Mouse (Mus musculus): Measurements from ENCODE around the gene Gm5580. TPM values are rescaled to one million over a fixed set of nuclear protein-coding genes. Genes with fewer than 3 reads are reported as not detected.
"Not testable (repeated sequence)": the region's sequence is repeated elsewhere in the genome, so short reads cannot be mapped to it uniquely, and the experiment has no call there.

The Gm5580 gene
- polyA plus RNA-seq (2015; fragmentation: Nextera tagmentation; extraction: Ambion mirVana) = 0.51 and 0.61 TPM in 2 replicates

DNA sequence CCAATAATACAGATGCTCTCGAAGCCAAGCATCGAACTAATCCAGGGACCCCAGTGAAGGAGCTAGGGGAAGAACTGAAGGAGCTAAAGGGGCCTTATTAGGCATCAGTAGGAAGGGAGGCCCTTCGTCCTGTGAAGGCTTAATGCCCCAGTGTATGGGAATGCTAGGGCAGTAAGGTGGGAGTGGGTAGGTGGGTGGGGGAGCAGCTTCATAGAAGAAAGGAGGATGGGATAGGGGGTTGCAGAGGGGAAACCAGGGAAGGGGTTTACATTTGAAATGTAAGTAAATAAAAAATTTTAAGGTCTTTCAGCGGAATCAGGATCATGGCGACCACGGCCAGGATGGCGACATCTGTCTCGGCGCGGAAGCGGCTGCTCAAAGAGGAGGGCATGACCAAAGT, at the start of gene Gm5580:
Gene Gm5580, plus strand, starts transcription at position 301 of the 400 bp plus-strand sequence.
- H3K4me1 ChIP-seq; ATAC-seq (ENCODE audit: extremely low read depth, insufficient number of reproducible peaks, low FRiP score, low TSS enrichment); H3K9me3 ChIP-seq; H3K36me3 ChIP-seq; H3K4me2 ChIP-seq; H3K27me3 ChIP-seq (replicated peaks); H3K4me3 ChIP-seq; H3K9ac ChIP-seq; H3K27ac ChIP-seq (replicated peaks): not testable (repeated sequence)
- 86% methylated on average over 11 of the region's 11 CpGs for WGBS

DNA sequence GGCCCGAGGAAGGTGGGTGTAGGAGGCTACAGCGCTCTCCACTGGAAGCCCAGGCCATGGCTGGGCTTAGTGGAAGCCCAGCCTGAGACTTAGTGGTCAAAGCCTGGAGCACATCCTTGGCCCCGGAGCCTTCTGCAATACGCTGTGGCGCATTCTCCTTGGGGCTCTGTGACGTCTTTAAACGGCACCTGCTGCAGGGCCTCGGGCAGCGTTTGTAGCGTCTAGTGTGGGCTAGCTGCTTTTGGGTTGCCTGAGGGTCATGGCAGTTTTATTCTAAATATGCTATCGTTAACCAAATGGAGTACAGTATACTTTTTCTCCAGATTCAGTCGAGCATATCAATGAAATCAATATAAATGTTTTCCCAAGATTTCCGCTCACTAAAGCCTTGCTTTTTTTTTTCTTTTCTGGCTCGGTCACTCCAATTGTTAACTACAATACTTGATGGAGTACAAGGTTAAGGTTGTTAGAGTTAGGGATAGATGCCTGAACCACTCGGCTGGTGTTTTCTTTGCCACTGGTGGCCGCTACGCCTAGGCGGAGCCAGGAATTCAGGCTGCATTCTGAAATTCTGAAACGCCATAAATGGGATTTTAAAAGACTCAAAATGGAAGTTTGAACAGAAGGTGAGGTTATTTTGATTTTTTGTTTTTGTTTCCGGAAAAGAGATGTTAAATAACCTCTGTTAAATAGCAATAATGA, 44.5 kb upstream of the Gm5580 start, which contains the start of gene Olfr212:
Gene Olfr212, plus strand, starts transcription at position 215 of the 702 bp plus-strand sequence.
- not testable (repeated sequence) for H3K36me3 ChIP-seq; H3K27ac ChIP-seq (replicated peaks); H3K27me3 ChIP-seq (replicated peaks); H3K4me2 ChIP-seq; ATAC-seq (ENCODE audit: extremely low read depth, insufficient number of reproducible peaks, low FRiP score, low TSS enrichment); H3K4me3 ChIP-seq; H3K4me1 ChIP-seq; H3K9ac ChIP-seq
- WGBS = 85% methylated on average over 20 of the region's 20 CpGs
- peaks cover 23% of the 10 kb centered on the region for H3K9me3 ChIP-seq

DNA sequence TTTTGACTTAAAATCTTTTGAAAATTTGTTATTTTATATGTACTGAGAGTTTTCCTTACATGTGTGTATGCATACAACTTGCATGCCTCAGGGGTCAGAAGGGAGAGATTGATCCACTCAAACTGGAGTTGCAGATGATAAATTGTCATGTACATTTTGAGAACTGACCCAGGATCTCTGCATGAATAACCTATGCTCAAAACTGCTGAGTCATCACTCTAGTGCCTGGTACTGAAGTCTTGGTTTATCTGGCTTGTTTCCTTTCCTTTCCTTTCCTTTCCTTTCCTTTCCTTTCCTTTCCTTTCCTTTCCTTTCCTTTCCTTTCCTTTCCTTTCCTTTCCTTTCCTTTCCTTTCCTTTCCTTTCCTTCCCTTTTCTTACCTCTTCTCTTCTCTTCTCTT, 36.1 kb upstream of the Gm5580 start:
- no peak overlapping the region for H3K4me2 ChIP-seq
- H3K36me3 ChIP-seq = no peaks in the 10 kb centered on the region
- H3K9me3 ChIP-seq = no peaks in the 10 kb centered on the region
- H3K27ac ChIP-seq (replicated peaks) = no peak overlapping the region
- no peak overlapping the region for H3K9ac ChIP-seq
- H3K27me3 ChIP-seq (replicated peaks) = no peaks in the 10 kb centered on the region
- H3K4me3 ChIP-seq = no peak overlapping the region
- H3K4me1 ChIP-seq = no peaks in the 10 kb centered on the region
- ATAC-seq (ENCODE audit: extremely low read depth, insufficient number of reproducible peaks, low FRiP score, low TSS enrichment) = no peak

DNA sequence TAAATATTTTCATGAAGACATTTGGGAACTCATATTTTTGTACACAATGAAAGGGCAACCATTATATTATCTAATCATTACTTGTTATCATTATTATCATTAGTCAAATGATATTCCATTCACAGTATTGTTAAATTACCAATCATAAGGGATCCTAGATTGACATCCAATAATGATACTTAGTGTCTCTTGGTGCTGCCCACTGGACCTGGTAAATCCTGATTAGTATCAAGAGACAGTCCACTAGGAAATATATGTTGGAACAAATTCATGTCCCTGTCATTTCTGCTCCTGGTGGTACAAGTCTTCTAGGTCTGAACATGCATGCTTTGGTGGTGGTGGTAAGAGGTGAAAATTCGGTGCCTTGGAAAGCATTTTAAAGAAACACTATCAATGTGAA, 12.8 kb upstream of the Gm5580 start, which contains the start of gene Olfr213:
Gene Olfr213, plus strand, starts transcription at position 301 of the 400 bp plus-strand sequence.
- no peak within 1 kb of the TSS for H3K9ac ChIP-seq
- no peak within 1 kb of the TSS for H3K4me3 ChIP-seq
- H3K36me3 ChIP-seq = no peaks in the 10 kb centered on the region
- H3K9me3 ChIP-seq = no peaks in the 10 kb centered on the region
- H3K4me2 ChIP-seq = no peak within 1 kb of the TSS
- 79% methylated on average over 1 of the region's 1 CpGs for WGBS
- no peak for ATAC-seq (ENCODE audit: extremely low read depth, insufficient number of reproducible peaks, low FRiP score, low TSS enrichment)
- no peaks in the 10 kb centered on the region; the same call in 1 of the 2 replicates for H3K27me3 ChIP-seq (replicated peaks)
- H3K27ac ChIP-seq (replicated peaks) = no peak within 1 kb of the TSS
- no peaks in the 10 kb centered on the region for H3K4me1 ChIP-seq

DNA sequence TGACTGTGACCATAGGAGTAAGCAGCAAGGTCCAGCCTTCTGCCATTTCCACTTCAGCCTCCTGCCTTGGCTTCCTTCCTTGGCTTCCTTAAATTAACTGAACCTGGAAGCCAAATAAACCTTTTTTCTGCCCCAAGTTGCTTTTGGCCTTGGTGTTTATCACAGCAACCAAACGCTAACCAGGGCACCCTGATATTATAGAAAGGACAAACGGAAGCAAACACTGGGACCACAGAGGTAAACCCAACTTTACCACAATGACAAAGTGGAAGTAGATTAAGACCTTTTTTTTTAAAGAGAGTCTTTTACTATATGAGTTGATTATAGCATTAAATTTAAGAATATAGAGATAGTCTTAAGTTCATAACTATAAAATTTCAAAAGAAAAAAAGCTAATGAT, 8.4 kb upstream of the Gm5580 start:
- Histone ChIP-seq H3K9me3 (no peaks in the 10 kb centered on the region), H3K27ac (replicated peaks) (no peak overlapping the region), H3K9ac (no peak overlapping the region), H3K4me2 (no peak overlapping the region), H3K27me3 (replicated peaks) (no peaks in the 10 kb centered on the region; the same call in 1 of the 2 replicates), H3K36me3 (no peaks in the 10 kb centered on the region), H3K4me3 (no peak overlapping the region), H3K4me1 (no peaks in the 10 kb centered on the region)
- no peak for ATAC-seq (ENCODE audit: extremely low read depth, insufficient number of reproducible peaks, low FRiP score, low TSS enrichment)
- WGBS = 80% methylated on average over 2 of the region's 2 CpGs

DNA sequence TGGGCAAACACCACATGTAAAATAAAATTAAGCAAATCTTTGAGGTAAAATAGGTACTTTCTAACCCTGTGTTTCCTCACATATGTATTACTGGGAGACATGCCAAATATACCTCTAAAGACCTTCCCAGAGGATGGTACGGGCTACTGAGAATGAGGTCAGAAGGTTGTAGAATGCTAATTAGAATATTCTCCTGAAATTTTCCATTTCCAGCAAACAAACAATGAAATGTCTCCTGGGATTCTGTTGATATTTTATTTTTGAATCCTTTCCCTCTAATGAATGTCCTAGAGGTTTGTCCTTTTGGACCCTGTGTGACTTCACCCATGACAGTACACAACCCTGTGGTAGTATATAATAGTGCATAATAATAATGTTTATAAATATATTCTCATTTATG, 3.0 kb downstream of the Gm5580 start, which contains the start of gene Olfr214:
Gene Olfr214, plus strand, starts transcription at position 301 of the 400 bp plus-strand sequence.
- WGBS = 74% methylated on average over 1 of the region's 1 CpGs
- no peaks in the 10 kb centered on the region; the same call in 1 of the 2 replicates for H3K27me3 ChIP-seq (replicated peaks)
- no peaks in the 10 kb centered on the region for H3K4me1 ChIP-seq
- H3K36me3 ChIP-seq = no peaks in the 10 kb centered on the region
- no peak within 1 kb of the TSS for H3K27ac ChIP-seq (replicated peaks)
- no peak for ATAC-seq (ENCODE audit: extremely low read depth, insufficient number of reproducible peaks, low FRiP score, low TSS enrichment)
- no peak within 1 kb of the TSS for H3K9ac ChIP-seq
- H3K4me2 ChIP-seq = no peak within 1 kb of the TSS
- no peaks in the 10 kb centered on the region for H3K9me3 ChIP-seq
- H3K4me3 ChIP-seq = no peak within 1 kb of the TSS

DNA sequence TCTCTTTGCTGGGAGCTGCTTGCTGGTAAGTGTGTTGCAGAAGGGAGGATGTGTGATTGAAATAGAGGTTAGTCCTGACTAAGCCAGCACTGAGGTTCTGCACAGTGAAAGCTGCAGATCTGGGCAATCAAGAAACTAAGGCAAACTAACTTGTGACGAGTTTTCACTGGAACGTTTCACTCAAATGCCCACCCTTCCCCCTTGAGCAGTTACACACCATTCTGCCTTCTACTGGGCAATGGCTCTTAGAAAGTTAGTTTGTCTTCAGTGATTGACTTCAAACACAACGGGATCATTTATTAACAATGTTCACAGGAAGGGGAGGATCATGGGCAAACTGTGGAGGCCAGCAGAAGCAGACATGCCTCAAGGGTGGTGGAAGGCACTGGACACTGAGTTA, 4.0 kb downstream of the Gm5580 start:
- Histone ChIP-seq H3K4me2 (no peak overlapping the region), H3K4me3 (no peak overlapping the region), H3K9me3 (no peaks in the 10 kb centered on the region), H3K27ac (replicated peaks) (no peak overlapping the region), H3K27me3 (replicated peaks) (peaks cover 2% of the 10 kb centered on the region; the same call in 1 of the 2 replicates), H3K9ac (no peak overlapping the region), H3K4me1 (no peaks in the 10 kb centered on the region), H3K36me3 (no peaks in the 10 kb centered on the region)
- WGBS = 63% methylated on average over 3 of the region's 3 CpGs
- no peak for ATAC-seq (ENCODE audit: extremely low read depth, insufficient number of reproducible peaks, low FRiP score, low TSS enrichment)

DNA sequence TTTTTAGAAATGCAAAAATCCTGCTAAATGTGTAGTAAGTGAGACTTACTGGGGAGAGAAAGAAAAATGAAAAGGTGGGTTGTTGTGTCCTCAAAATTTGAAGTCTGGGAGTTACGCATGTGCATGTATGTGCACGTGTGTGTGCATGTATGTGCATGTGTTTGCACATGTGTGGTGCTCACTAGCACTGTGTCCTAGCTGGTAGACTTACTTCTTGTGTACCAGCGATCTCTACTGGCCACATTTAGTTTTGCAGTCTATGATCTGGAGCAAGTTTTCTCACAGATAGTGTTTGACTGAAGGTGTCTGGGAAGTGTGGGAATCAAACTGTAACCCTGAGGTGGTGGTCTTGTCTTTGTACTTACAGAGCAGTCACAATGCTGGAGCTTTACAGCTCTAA, 18.9 kb downstream of the Gm5580 start:
- H3K27ac ChIP-seq (replicated peaks) = no peak overlapping the region
- WGBS = 27% methylated on average over 3 of the region's 3 CpGs
- H3K9me3 ChIP-seq = no peaks in the 10 kb centered on the region
- no peak overlapping the region for H3K9ac ChIP-seq
- H3K4me1 ChIP-seq = no peaks in the 10 kb centered on the region
- no peak for ATAC-seq (ENCODE audit: extremely low read depth, insufficient number of reproducible peaks, low FRiP score, low TSS enrichment)
- no peak overlapping the region for H3K4me3 ChIP-seq
- H3K27me3 ChIP-seq (replicated peaks) = 0 out of 2 replicates have a peak, but pooled peaks cover 10% of the 10 kb centered on the region
- no peaks in the 10 kb centered on the region for H3K36me3 ChIP-seq
- no peak overlapping the region for H3K4me2 ChIP-seq

DNA sequence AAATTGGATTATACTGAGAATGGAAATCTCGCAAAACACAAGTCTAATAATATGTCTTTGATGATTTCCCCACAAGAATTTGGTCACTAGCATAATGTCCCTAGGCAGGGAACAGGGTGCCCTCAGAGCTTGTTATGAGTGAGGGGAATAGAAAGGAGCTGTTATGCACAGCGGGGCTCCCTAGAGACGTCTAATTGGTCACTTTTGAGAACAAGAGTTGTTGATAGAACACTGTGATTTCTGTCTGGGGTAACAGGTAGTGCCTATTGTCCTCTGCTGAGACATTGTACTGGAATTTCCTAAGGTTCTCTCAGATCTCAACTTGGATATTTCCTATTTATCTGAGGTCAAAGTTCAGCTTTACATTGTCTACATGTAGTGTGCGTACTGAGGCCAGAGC, 33.2 kb downstream of the Gm5580 start, which contains the start of gene Olfr215:
Gene Olfr215, minus strand, starts transcription at position 101 of the 400 bp plus-strand sequence.
- WGBS = 79% methylated on average over 4 of the region's 4 CpGs
- Histone ChIP-seq H3K36me3 (no peaks in the 10 kb centered on the region), H3K27me3 (replicated peaks) (no peaks in the 10 kb centered on the region), H3K4me1 (no peaks in the 10 kb centered on the region), H3K27ac (replicated peaks) (no peak within 1 kb of the TSS), H3K4me3 (no peak within 1 kb of the TSS), H3K9ac (no peak within 1 kb of the TSS), H3K9me3 (no peaks in the 10 kb centered on the region), H3K4me2 (no peak within 1 kb of the TSS)
- no peak for ATAC-seq (ENCODE audit: extremely low read depth, insufficient number of reproducible peaks, low FRiP score, low TSS enrichment)

DNA sequence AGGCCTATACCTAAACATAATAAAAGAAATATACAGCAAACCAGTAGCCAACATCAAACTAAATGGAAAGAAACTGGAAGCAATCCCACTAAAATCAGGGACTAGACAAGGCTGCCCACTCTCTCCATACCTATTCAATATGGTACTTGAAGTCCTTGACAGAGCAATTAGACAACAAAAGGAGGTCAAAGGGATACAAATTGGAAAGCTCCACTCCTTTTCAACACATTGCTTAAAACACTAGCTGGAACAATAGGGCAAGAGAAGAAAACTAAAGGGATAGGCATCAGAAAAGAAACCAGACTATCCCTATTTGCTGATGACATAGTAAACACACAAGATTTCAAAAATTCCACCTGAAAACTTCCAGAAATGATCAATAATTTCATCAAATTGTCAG, 50.0 kb downstream of the Gm5580 start:
- not testable (repeated sequence) for ATAC-seq (ENCODE audit: extremely low read depth, insufficient number of reproducible peaks, low FRiP score, low TSS enrichment); H3K4me3 ChIP-seq; H3K27ac ChIP-seq (replicated peaks); H3K9me3 ChIP-seq; H3K4me2 ChIP-seq; H3K36me3 ChIP-seq; H3K27me3 ChIP-seq (replicated peaks); H3K9ac ChIP-seq; H3K4me1 ChIP-seq
